Mouse (Mus musculus): Measurements from ENCODE around the gene Tgif2. TPM values are rescaled to one million over a fixed set of nuclear protein-coding genes. Genes with fewer than 3 reads are reported as not detected.
"Not testable (repeated sequence)": the region's sequence is repeated elsewhere in the genome, so short reads cannot be mapped to it uniquely, and the experiment has no call there.

The Tgif2 gene
- 5.3 and 13.0 TPM in 2 replicates for total RNA-seq (2014; fragmentation: Nextera tagmentation)
- total RNA-seq (2017): 11.8 and 13.4 TPM in 2 replicates

GRCm38 (mm10) chr2:156839319-156840191, at the start of gene Tgif2:
Gene Tgif2, plus strand, starts transcription at chr2:156840007.
- peak; percentile 69 for ATAC-seq (replicated peaks; ENCODE audit: poor library complexity, severe bottlenecking)

GRCm38 (mm10) chr2:156798516-156798915, 41.3 kb upstream of the Tgif2 start:
- no peak for ATAC-seq (replicated peaks; ENCODE audit: poor library complexity, severe bottlenecking)

- ATAC-seq (replicated peaks; ENCODE audit: poor library complexity, severe bottlenecking): no peak
Measured at GRCm38 (mm10) chr2:156801045-156801444, 38.8 kb upstream of the Tgif2 start.

- not testable (repeated sequence) for ATAC-seq (replicated peaks; ENCODE audit: poor library complexity, severe bottlenecking)
Measured at GRCm38 (mm10) chr2:156802116-156802515, 37.7 kb upstream of the Tgif2 start.

- no peak for ATAC-seq (replicated peaks; ENCODE audit: poor library complexity, severe bottlenecking)
Measured at GRCm38 (mm10) chr2:156803698-156804372, 36.0 kb upstream of the Tgif2 start.

- peak; percentile 17; the same call in 1 of the 2 replicates for ATAC-seq (replicated peaks; ENCODE audit: poor library complexity, severe bottlenecking)
Measured at GRCm38 (mm10) chr2:156804589-156804988, 35.2 kb upstream of the Tgif2 start.

- no peak for ATAC-seq (replicated peaks; ENCODE audit: poor library complexity, severe bottlenecking)
Measured at GRCm38 (mm10) chr2:156806886-156807285, 32.9 kb upstream of the Tgif2 start.

- peak; percentile 87 for ATAC-seq (replicated peaks; ENCODE audit: poor library complexity, severe bottlenecking)
Measured at GRCm38 (mm10) chr2:156809579-156809978, 30.2 kb upstream of the Tgif2 start.

- ATAC-seq (replicated peaks; ENCODE audit: poor library complexity, severe bottlenecking): no peak
Measured at GRCm38 (mm10) chr2:156810716-156811115, 29.1 kb upstream of the Tgif2 start.

- ATAC-seq (replicated peaks; ENCODE audit: poor library complexity, severe bottlenecking): no peak
Measured at GRCm38 (mm10) chr2:156811556-156811955, 28.3 kb upstream of the Tgif2 start.

GRCm38 (mm10) chr2:156814344-156814801, 25.4 kb upstream of the Tgif2 start:
- no peak for ATAC-seq (replicated peaks; ENCODE audit: poor library complexity, severe bottlenecking)

GRCm38 (mm10) chr2:156814893-156815292, 24.9 kb upstream of the Tgif2 start:
- no peak for ATAC-seq (replicated peaks; ENCODE audit: poor library complexity, severe bottlenecking)

GRCm38 (mm10) chr2:156815412-156815811, 24.4 kb upstream of the Tgif2 start:
- ATAC-seq (replicated peaks; ENCODE audit: poor library complexity, severe bottlenecking): no peak

- ATAC-seq (replicated peaks; ENCODE audit: poor library complexity, severe bottlenecking): no peak
Measured at GRCm38 (mm10) chr2:156816116-156816515, 23.7 kb upstream of the Tgif2 start.

- not testable (repeated sequence) for ATAC-seq (replicated peaks; ENCODE audit: poor library complexity, severe bottlenecking)
Measured at GRCm38 (mm10) chr2:156825128-156825527, 14.7 kb upstream of the Tgif2 start.

GRCm38 (mm10) chr2:156834336-156834735, 5.5 kb upstream of the Tgif2 start:
- ATAC-seq (replicated peaks; ENCODE audit: poor library complexity, severe bottlenecking): no peak

GRCm38 (mm10) chr2:156838839-156839238, 968 bp upstream of the Tgif2 start:
- ATAC-seq (replicated peaks; ENCODE audit: poor library complexity, severe bottlenecking): no peak

- ATAC-seq (replicated peaks; ENCODE audit: poor library complexity, severe bottlenecking): peak; percentile 54
Measured at GRCm38 (mm10) chr2:156840301-156841027, 657 bp downstream of the Tgif2 start.

- peak; percentile 20 for ATAC-seq (replicated peaks; ENCODE audit: poor library complexity, severe bottlenecking)
Measured at GRCm38 (mm10) chr2:156841028-156841840, 1.4 kb downstream of the Tgif2 start.

Data from granulocyte monocyte progenitor cell, adult 5-6 weeks (primary cell).